Mouse (Mus musculus): ENCODE data around the gene Eme2. TPM values are rescaled to one million over a fixed set of nuclear protein-coding genes. Genes with fewer than 3 reads are reported as not detected.
A peak's percentile ranks its signal among the peaks of the same experiment; 100 is the strongest.

Eme2 gene
- polyA plus RNA-seq, 1 experiment from 2014 or later: 23.0 TPM

GRCm38 (mm10) chr17:24886134-24886931 lies 8.6 kb downstream of the Eme2 start, which contains the start of the genes Nubp2 and Spsb3:
TSS of gene Nubp2 (minus strand) at chr17:24886349.
TSS of gene Spsb3 (plus strand) at chr17:24886643.
- H3K36me3 ChIP-seq (ENCODE audit: control insufficient read depth, insufficient read depth, low read length): peaks cover 44% of the 10 kb centered on the region
- no peaks in the 10 kb centered on the region for H3K9me3 ChIP-seq (ENCODE audit: control insufficient read depth, low read length)
- H3K27me3 ChIP-seq (replicated peaks; ENCODE audit: control insufficient read depth, insufficient read depth, low read length): no peaks in the 10 kb centered on the region
- peak within 1 kb of the TSS; percentile 86 for H3K4me3 ChIP-seq (ENCODE audit: low read depth, low read length)
- H3K4me1 ChIP-seq (ENCODE audit: control insufficient read depth, insufficient read depth, low read length): peaks cover 15% of the 10 kb centered on the region
- H3K27ac ChIP-seq (replicated peaks; ENCODE audit: low read depth, low read length): peak within 1 kb of the TSS; percentile 42; the same call in 1 of the 2 replicates
- DNase-seq (ENCODE audit: low spot score) (peak; percentile 100), ATAC-seq (ENCODE audit: low read depth) (peak; percentile 96)
- WGBS: under 1% methylated on average over 58 of the region's 69 CpGs
- H3K4me2 ChIP-seq (ENCODE audit: low read depth, low read length): peak within 1 kb of the TSS; percentile 93
- H3K9ac ChIP-seq (ENCODE audit: low read depth, low read length): peak within 1 kb of the TSS; percentile 82

GRCm38 (mm10) chr17:24885356-24886133 lies 9.3 kb downstream of the Eme2 start:
- peaks cover 36% of the 10 kb centered on the region for H3K36me3 ChIP-seq (ENCODE audit: control insufficient read depth, insufficient read depth, low read length)
- peak overlapping the region; percentile 72 for H3K4me3 ChIP-seq (ENCODE audit: low read depth, low read length)
- no peaks in the 10 kb centered on the region for H3K9me3 ChIP-seq (ENCODE audit: control insufficient read depth, low read length)
- peak overlapping the region; percentile 90 for H3K4me2 ChIP-seq (ENCODE audit: low read depth, low read length)
- peak overlapping the region; percentile 70 for H3K9ac ChIP-seq (ENCODE audit: low read depth, low read length)
- H3K27me3 ChIP-seq (replicated peaks; ENCODE audit: control insufficient read depth, insufficient read depth, low read length): no peaks in the 10 kb centered on the region
- H3K27ac ChIP-seq (replicated peaks; ENCODE audit: low read depth, low read length): no peak overlapping the region
- DNase-seq (ENCODE audit: low spot score) (no peak), ATAC-seq (ENCODE audit: low read depth) (no peak)
- WGBS: 25% methylated on average over 22 of the region's 22 CpGs
- H3K4me1 ChIP-seq (ENCODE audit: control insufficient read depth, insufficient read depth, low read length): peaks cover 15% of the 10 kb centered on the region

GRCm38 (mm10) chr17:24884391-24884790 lies 10.5 kb downstream of the Eme2 start:
- ATAC-seq (ENCODE audit: low read depth): no peak
- peaks cover 15% of the 10 kb centered on the region for H3K4me1 ChIP-seq (ENCODE audit: control insufficient read depth, insufficient read depth, low read length)
- no peak overlapping the region for H3K9ac ChIP-seq (ENCODE audit: low read depth, low read length)
- DNase-seq (ENCODE audit: low spot score): no peak
- peaks cover 24% of the 10 kb centered on the region; the same call in 1 of the 2 replicates for H3K36me3 ChIP-seq (ENCODE audit: control insufficient read depth, insufficient read depth, low read length)
- WGBS: 89% methylated on average over 6 of the region's 6 CpGs
- no peak overlapping the region for H3K4me3 ChIP-seq (ENCODE audit: low read depth, low read length)
- H3K4me2 ChIP-seq (ENCODE audit: low read depth, low read length): no peak overlapping the region
- no peaks in the 10 kb centered on the region for H3K9me3 ChIP-seq (ENCODE audit: control insufficient read depth, low read length)
- H3K27me3 ChIP-seq (replicated peaks; ENCODE audit: control insufficient read depth, insufficient read depth, low read length): no peaks in the 10 kb centered on the region
- H3K27ac ChIP-seq (replicated peaks; ENCODE audit: low read depth, low read length): no peak overlapping the region

GRCm38 (mm10) chr17:24881738-24882440 lies 13.0 kb downstream of the Eme2 start:
- Histone ChIP-seq H3K36me3 (ENCODE audit: control insufficient read depth, insufficient read depth, low read length) (peaks cover 21% of the 10 kb centered on the region; the same call in 1 of the 2 replicates), H3K9ac (ENCODE audit: low read depth, low read length) (no peak overlapping the region), H3K27ac (replicated peaks; ENCODE audit: low read depth, low read length) (no peak overlapping the region), H3K27me3 (replicated peaks; ENCODE audit: control insufficient read depth, insufficient read depth, low read length) (no peaks in the 10 kb centered on the region), H3K4me3 (ENCODE audit: low read depth, low read length) (no peak overlapping the region), H3K4me1 (ENCODE audit: control insufficient read depth, insufficient read depth, low read length) (peaks cover 5% of the 10 kb centered on the region; the same call in 1 of the 2 replicates), H3K9me3 (ENCODE audit: control insufficient read depth, low read length) (no peaks in the 10 kb centered on the region), H3K4me2 (ENCODE audit: low read depth, low read length) (no peak overlapping the region)
- no peak for ATAC-seq (ENCODE audit: low read depth)
- WGBS: 34% methylated on average over 7 of the region's 7 CpGs
- DNase-seq (ENCODE audit: low spot score): no peak

DNA sequence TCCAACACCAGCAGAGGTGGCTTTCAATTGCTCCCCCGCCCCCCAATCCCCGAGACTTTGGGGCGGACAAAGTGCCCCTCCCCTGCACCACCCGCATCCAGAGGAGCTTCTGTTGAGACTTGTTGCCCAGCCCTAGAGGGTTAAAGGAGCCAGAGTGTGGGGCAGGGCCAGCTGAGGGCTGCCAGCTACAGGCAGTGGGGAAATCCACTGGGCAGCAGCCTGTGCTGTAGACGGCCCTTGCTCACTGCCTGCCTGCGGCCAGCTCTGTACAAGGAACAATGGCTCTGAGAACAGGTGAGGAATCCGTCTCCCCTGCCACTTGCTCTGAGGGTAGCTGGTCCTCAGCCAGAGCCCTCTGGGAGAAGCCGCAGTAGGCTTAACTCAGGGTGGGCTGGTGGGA lies 16.4 kb downstream of the Eme2 start:
- no peaks in the 10 kb centered on the region for H3K4me1 ChIP-seq (ENCODE audit: control insufficient read depth, insufficient read depth, low read length)
- H3K4me2 ChIP-seq (ENCODE audit: low read depth, low read length): no peak overlapping the region
- no peak overlapping the region for H3K9ac ChIP-seq (ENCODE audit: low read depth, low read length)
- H3K9me3 ChIP-seq (ENCODE audit: control insufficient read depth, low read length): no peaks in the 10 kb centered on the region
- 73% methylated on average over 8 of the region's 8 CpGs for WGBS
- ATAC-seq (ENCODE audit: low read depth): no peak
- H3K27me3 ChIP-seq (replicated peaks; ENCODE audit: control insufficient read depth, insufficient read depth, low read length): no peaks in the 10 kb centered on the region
- DNase-seq (ENCODE audit: low spot score): no peak
- peaks cover 12% of the 10 kb centered on the region; the same call in 1 of the 2 replicates for H3K36me3 ChIP-seq (ENCODE audit: control insufficient read depth, insufficient read depth, low read length)
- H3K4me3 ChIP-seq (ENCODE audit: low read depth, low read length): no peak overlapping the region
- H3K27ac ChIP-seq (replicated peaks; ENCODE audit: low read depth, low read length): no peak overlapping the region

- WGBS: 25% methylated on average over 5 of the region's 5 CpGs
- no peak overlapping the region for H3K27ac ChIP-seq (replicated peaks; ENCODE audit: low read depth, low read length)
- ATAC-seq (ENCODE audit: low read depth) (no peak; the same call in 1 of the 2 replicates), DNase-seq (ENCODE audit: low spot score) (no peak)
- no peaks in the 10 kb centered on the region for H3K9me3 ChIP-seq (ENCODE audit: control insufficient read depth, low read length)
- no peaks in the 10 kb centered on the region for H3K27me3 ChIP-seq (replicated peaks; ENCODE audit: control insufficient read depth, insufficient read depth, low read length)
- H3K36me3 ChIP-seq (ENCODE audit: control insufficient read depth, insufficient read depth, low read length): peaks cover 7% of the 10 kb centered on the region; the same call in 1 of the 2 replicates
- H3K9ac ChIP-seq (ENCODE audit: low read depth, low read length): no peak overlapping the region
- H3K4me2 ChIP-seq (ENCODE audit: low read depth, low read length): no peak overlapping the region
- no peaks in the 10 kb centered on the region for H3K4me1 ChIP-seq (ENCODE audit: control insufficient read depth, insufficient read depth, low read length)
- H3K4me3 ChIP-seq (ENCODE audit: low read depth, low read length): no peak overlapping the region
These were observed 16.8 kb downstream of the Eme2 start for GRCm38 (mm10) chr17:24878117-24878397.

GRCm38 (mm10) chr17:24877336-24878116 lies 17.4 kb downstream of the Eme2 start:
- H3K27me3 ChIP-seq (replicated peaks; ENCODE audit: control insufficient read depth, insufficient read depth, low read length): no peaks in the 10 kb centered on the region
- WGBS: 50% methylated on average over 10 of the region's 10 CpGs
- H3K36me3 ChIP-seq (ENCODE audit: control insufficient read depth, insufficient read depth, low read length): 0 out of 2 replicates have a peak, but pooled peaks cover 3% of the 10 kb centered on the region
- H3K4me1 ChIP-seq (ENCODE audit: control insufficient read depth, insufficient read depth, low read length): no peaks in the 10 kb centered on the region
- H3K4me3 ChIP-seq (ENCODE audit: low read depth, low read length): no peak overlapping the region
- H3K9me3 ChIP-seq (ENCODE audit: control insufficient read depth, low read length): no peaks in the 10 kb centered on the region
- no peak for DNase-seq (ENCODE audit: low spot score)
- no peak overlapping the region for H3K4me2 ChIP-seq (ENCODE audit: low read depth, low read length)
- ATAC-seq (ENCODE audit: low read depth): no peak
- peak overlapping the region; percentile 35; the same call in 1 of the 2 replicates for H3K9ac ChIP-seq (ENCODE audit: low read depth, low read length)
- H3K27ac ChIP-seq (replicated peaks; ENCODE audit: low read depth, low read length): no peak overlapping the region; the same call in 1 of the 2 replicates

- no peak for DNase-seq (ENCODE audit: low spot score)
- 79% methylated on average over 8 of the region's 8 CpGs for WGBS
- H3K27me3 ChIP-seq (replicated peaks; ENCODE audit: control insufficient read depth, insufficient read depth, low read length): no peaks in the 10 kb centered on the region
- no peak for ATAC-seq (ENCODE audit: low read depth)
- H3K36me3 ChIP-seq (ENCODE audit: control insufficient read depth, insufficient read depth, low read length): no peaks in the 10 kb centered on the region
- H3K9me3 ChIP-seq (ENCODE audit: control insufficient read depth, low read length): no peaks in the 10 kb centered on the region
- H3K27ac ChIP-seq (replicated peaks; ENCODE audit: low read depth, low read length): no peak overlapping the region
- H3K9ac ChIP-seq (ENCODE audit: low read depth, low read length): no peak overlapping the region
- H3K4me2 ChIP-seq (ENCODE audit: low read depth, low read length): no peak overlapping the region
- H3K4me1 ChIP-seq (ENCODE audit: control insufficient read depth, insufficient read depth, low read length): no peaks in the 10 kb centered on the region
- H3K4me3 ChIP-seq (ENCODE audit: low read depth, low read length): no peak overlapping the region
These were observed 19.9 kb downstream of the Eme2 start for GRCm38 (mm10) chr17:24874989-24875388.

Data from embryonic facial prominence, embryonic 14.5 days (tissue).